Mouse (Mus musculus) embryonic facial prominence, embryonic 10.5 days (tissue): ENCODE measurements at regions not wholly inside any gene's neighbourhood (a gene's known extent, or its start where the extent isn't known, plus 50 kb on each side); places are given as distances from the start of the nearest gene placed in this dataset.
A peak's percentile ranks its signal among the peaks of the same experiment; 100 is the strongest.

ENCODE experiments used
- DNase-seq: peaks from one replicate; pipeline ENCODE4 v3.0.0-alpha.2; 2017; ENCODE audit warnings: low spot score
- H3K27ac ChIP-seq: fragments of 300-500 bp; sonication (generic); replicated peaks from 2 replicates; pipeline ENCODE4 v1.5.1; 2016; ENCODE audit warnings: mild to moderate bottlenecking
- H3K27me3 ChIP-seq: fragments of 300-500 bp; sonication (generic); replicated peaks from 2 replicates; pipeline ENCODE4 v1.6.1; 2016; ENCODE audit warnings: low read depth, mild to moderate bottlenecking; ENCODE audit not compliant: poor library complexity, severe bottlenecking
- H3K36me3 ChIP-seq: fragments of 300-500 bp; sonication (generic); replicated peaks from 2 replicates; pipeline ENCODE4 v1.6.1; 2016; ENCODE audit warnings: mild to moderate bottlenecking, moderate library complexity
- H3K4me1 ChIP-seq: fragments of 300-500 bp; sonication (generic); 2 replicates; pipeline ENCODE4 v1.6.1; 2016
- H3K4me3 ChIP-seq: fragments of 300-500 bp; sonication (generic); 2 replicates; pipeline ENCODE4 v1.5.1; 2016; ENCODE audit warnings: mild to moderate bottlenecking, moderate library complexity
- H3K9me3 ChIP-seq: fragments of 300-500 bp; sonication (generic); 2 replicates; pipeline ENCODE4 v1.6.1; 2016; ENCODE audit warnings: mild to moderate bottlenecking
- WGBS: fragments of 180-500 bp; shearing (Covaris S2); methylation state at CpG from one replicate; pipeline ENCODE4 v1.1.7; 2016; 5-methylcytosine and 5-hydroxymethylcytosine counted together

GRCm38 (mm10) chr1:138343451-138343850 is 69.9 kb downstream of the Atp6v1g3 start:
- 86% methylated on average over 4 of the region's 4 CpGs for WGBS
- H3K27me3 ChIP-seq, result no peaks in the 10 kb centered on the region
- no peaks in the 10 kb centered on the region for H3K36me3 ChIP-seq
- H3K9me3 ChIP-seq, result no peaks in the 10 kb centered on the region
- DNase-seq, result no peak
- no peak overlapping the region for H3K4me3 ChIP-seq
- H3K27ac ChIP-seq, result no peak overlapping the region
- peaks cover 17% of the 10 kb centered on the region for H3K4me1 ChIP-seq

- Histone ChIP-seq H3K4me3 (no peak overlapping the region), H3K27me3 (no peaks in the 10 kb centered on the region), H3K36me3 (no peaks in the 10 kb centered on the region), H3K4me1 (peaks cover 18% of the 10 kb centered on the region), H3K27ac (no peak overlapping the region), H3K9me3 (no peaks in the 10 kb centered on the region)
- WGBS, result 68% methylated on average over 4 of the region's 4 CpGs
- peak; percentile 36 for DNase-seq
These were observed 71.4 kb downstream of the Atp6v1g3 start for GRCm38 (mm10) chr1:138344920-138345319.

GRCm38 (mm10) chr1:138345992-138346391 is 72.5 kb downstream of the Atp6v1g3 start:
- H3K27me3 ChIP-seq, result no peaks in the 10 kb centered on the region
- H3K4me1 ChIP-seq, result peaks cover 18% of the 10 kb centered on the region
- no peaks in the 10 kb centered on the region for H3K36me3 ChIP-seq
- WGBS, result 42% methylated on average over 10 of the region's 10 CpGs
- H3K27ac ChIP-seq, result peak overlapping the region; percentile 57
- peak overlapping the region; percentile 27; the same call in 1 of the 2 replicates for H3K4me3 ChIP-seq
- no peaks in the 10 kb centered on the region for H3K9me3 ChIP-seq
- no peak for DNase-seq

GRCm38 (mm10) chr1:138346904-138347303 is 73.4 kb downstream of the Atp6v1g3 start:
- 74% methylated on average over 5 of the region's 5 CpGs for WGBS

GRCm38 (mm10) chr1:138348447-138348846 is 74.9 kb downstream of the Atp6v1g3 start:
- DNase-seq, result no peak
- no peak overlapping the region for H3K4me3 ChIP-seq
- 76% methylated on average over 6 of the region's 6 CpGs for WGBS
- no peaks in the 10 kb centered on the region for H3K9me3 ChIP-seq
- H3K27me3 ChIP-seq, result no peaks in the 10 kb centered on the region
- H3K4me1 ChIP-seq, result peaks cover 18% of the 10 kb centered on the region
- no peak overlapping the region for H3K27ac ChIP-seq
- H3K36me3 ChIP-seq, result no peaks in the 10 kb centered on the region

More at GRCm38 (mm10) chr1:138346904-138347303, 73.4 kb downstream of the Atp6v1g3 start:
- no peak overlapping the region for H3K27ac ChIP-seq
- no peak for DNase-seq
- no peaks in the 10 kb centered on the region for H3K9me3 ChIP-seq
- no peak overlapping the region for H3K4me3 ChIP-seq
- no peaks in the 10 kb centered on the region for H3K27me3 ChIP-seq
- H3K36me3 ChIP-seq, result no peaks in the 10 kb centered on the region
- peaks cover 18% of the 10 kb centered on the region for H3K4me1 ChIP-seq

- Histone ChIP-seq H3K36me3 (no peaks in the 10 kb centered on the region), H3K4me1 (peaks cover 18% of the 10 kb centered on the region), H3K4me3 (no peak overlapping the region), H3K9me3 (no peaks in the 10 kb centered on the region), H3K27ac (no peak overlapping the region), H3K27me3 (no peaks in the 10 kb centered on the region)
- no peak for DNase-seq
- WGBS, result 85% methylated on average over 2 of the region's 2 CpGs
These were observed 75.6 kb downstream of the Atp6v1g3 start for GRCm38 (mm10) chr1:138349099-138349498.

- H3K4me1 ChIP-seq, result no peaks in the 10 kb centered on the region
- H3K9me3 ChIP-seq, result no peaks in the 10 kb centered on the region
- no peaks in the 10 kb centered on the region for H3K27me3 ChIP-seq
- H3K27ac ChIP-seq, result no peak overlapping the region
- H3K4me3 ChIP-seq, result no peak overlapping the region
- H3K36me3 ChIP-seq, result no peaks in the 10 kb centered on the region
- WGBS, result 61% methylated on average over 1 of the region's 1 CpGs
- DNase-seq, result no peak
These were observed 82.9 kb downstream of the Atp6v1g3 start for GRCm38 (mm10) chr1:138356407-138356806.

GRCm38 (mm10) chr1:138362684-138363472 is 89.3 kb downstream of the Atp6v1g3 start:
- Histone ChIP-seq H3K4me1 (0 out of 2 replicates have a peak, but pooled peaks cover 2% of the 10 kb centered on the region), H3K27me3 (no peaks in the 10 kb centered on the region), H3K9me3 (no peaks in the 10 kb centered on the region), H3K27ac (no peak overlapping the region), H3K4me3 (no peak overlapping the region), H3K36me3 (no peaks in the 10 kb centered on the region)
- DNase-seq, result no peak
- 61% methylated on average over 11 of the region's 11 CpGs for WGBS

- no peaks in the 10 kb centered on the region for H3K27me3 ChIP-seq
- H3K4me3 ChIP-seq, result no peak overlapping the region
- DNase-seq, result no peak
- H3K27ac ChIP-seq, result no peak overlapping the region
- H3K9me3 ChIP-seq, result no peaks in the 10 kb centered on the region
- H3K4me1 ChIP-seq, result no peaks in the 10 kb centered on the region
- no peaks in the 10 kb centered on the region for H3K36me3 ChIP-seq
These were observed 96.5 kb downstream of the Atp6v1g3 start for GRCm38 (mm10) chr1:138369953-138370482.

GRCm38 (mm10) chr1:138371474-138371873 is 97.9 kb downstream of the Atp6v1g3 start:
- Histone ChIP-seq H3K9me3 (no peaks in the 10 kb centered on the region), H3K27me3 (no peaks in the 10 kb centered on the region), H3K4me1 (no peaks in the 10 kb centered on the region), H3K4me3 (no peak overlapping the region), H3K36me3 (no peaks in the 10 kb centered on the region), H3K27ac (no peak overlapping the region)
- 95% methylated on average over 1 of the region's 1 CpGs for WGBS
- DNase-seq, result no peak

- no peak for DNase-seq
- Histone ChIP-seq H3K27ac (no peak overlapping the region), H3K27me3 (no peaks in the 10 kb centered on the region), H3K9me3 (no peaks in the 10 kb centered on the region), H3K36me3 (no peaks in the 10 kb centered on the region), H3K4me1 (0 out of 2 replicates have a peak, but pooled peaks cover 2% of the 10 kb centered on the region), H3K4me3 (no peak overlapping the region)
- WGBS, result 83% methylated on average over 3 of the region's 3 CpGs
These were observed 110.6 kb downstream of the Atp6v1g3 start for GRCm38 (mm10) chr1:138384146-138384545.

- Histone ChIP-seq H3K36me3 (no peaks in the 10 kb centered on the region), H3K27ac (no peak overlapping the region), H3K4me3 (no peak overlapping the region), H3K4me1 (0 out of 2 replicates have a peak, but pooled peaks cover 2% of the 10 kb centered on the region), H3K9me3 (no peaks in the 10 kb centered on the region), H3K27me3 (no peaks in the 10 kb centered on the region)
- WGBS, result 74% methylated on average over 19 of the region's 19 CpGs
- no peak for DNase-seq
These were observed 111.8 kb downstream of the Atp6v1g3 start for GRCm38 (mm10) chr1:138385156-138385841.

- Histone ChIP-seq H3K36me3 (no peaks in the 10 kb centered on the region), H3K27me3 (no peaks in the 10 kb centered on the region), H3K4me1 (0 out of 2 replicates have a peak, but pooled peaks cover 2% of the 10 kb centered on the region), H3K27ac (no peak overlapping the region), H3K4me3 (no peak overlapping the region), H3K9me3 (no peaks in the 10 kb centered on the region)
- no peak for DNase-seq
- 76% methylated on average over 5 of the region's 5 CpGs for WGBS
These were observed 112.5 kb downstream of the Atp6v1g3 start for GRCm38 (mm10) chr1:138386001-138386400.
